In the genomic region with DNA sequence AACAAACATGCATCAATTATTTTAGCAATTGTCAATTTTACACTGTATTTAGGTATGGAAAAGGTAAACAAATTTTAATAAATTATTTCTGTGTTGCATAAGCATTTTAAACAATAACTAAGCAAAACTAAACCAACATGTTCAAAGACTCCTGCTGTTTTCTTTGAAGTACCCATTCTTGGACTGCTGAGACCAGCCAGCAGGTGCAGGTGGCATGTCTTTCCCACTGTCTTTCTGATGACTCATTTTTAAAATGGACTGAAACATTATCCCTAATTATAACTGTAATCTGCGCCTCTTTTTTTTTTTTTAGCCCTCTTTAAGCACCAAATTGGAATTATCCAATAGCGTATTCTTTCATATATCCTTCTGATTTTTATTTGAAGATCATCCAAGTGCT, we compare ENCODE assay signal across 16 mouse cellular contexts.
"Had no signal": no experiment of that assay in that cellular context is flagged by ENCODE, and none has a peak within 500 bp of the region (broad histone marks: within the 10 kb centered on the region; RNA-seq: fewer than 3 reads in every experiment).

No protein-coding gene starts in this region.

- H3K4me3 ChIP-seq: neural tube, embryonic 12.5 days; neural tube, embryonic 13.5 days; neural tube, embryonic 15.5 days; stomach, embryonic 15.5 days had no signal

- H3K4me2 ChIP-seq: neural tube, embryonic 12.5 days; neural tube, embryonic 13.5 days; neural tube, embryonic 15.5 days; stomach, embryonic 15.5 days had no signal

- H3K27me3 ChIP-seq: neural tube, embryonic 12.5 days; neural tube, embryonic 13.5 days; neural tube, embryonic 15.5 days; stomach, embryonic 15.5 days had no signal

- DNase-seq: retina, postnatal 1 day; right cerebral cortex, adult 18-20 months; right cerebral cortex, postnatal 14 days; right cerebral cortex, postnatal 25 days; right cerebral cortex, postnatal 4 days; spleen, adult 18-20 months; thymus, adult 18-20 months; thymus, adult 2 months; thymus, postnatal 14 days; thymus, postnatal 25 days; thymus, postnatal 36 days; thymus, postnatal 4 days had no signal

- H3K36me3 ChIP-seq: neural tube, embryonic 12.5 days; neural tube, embryonic 13.5 days; neural tube, embryonic 15.5 days; stomach, embryonic 15.5 days had no signal
